Mouse (Mus musculus): ENCODE measurements around the gene Hdc.
A peak's percentile ranks its signal among the peaks of the same experiment; 100 is the strongest.
"Not testable (repeated sequence)": the region's sequence is repeated elsewhere in the genome, so short reads cannot be mapped to it uniquely, and the experiment has no call there.

Hdc gene

DNA sequence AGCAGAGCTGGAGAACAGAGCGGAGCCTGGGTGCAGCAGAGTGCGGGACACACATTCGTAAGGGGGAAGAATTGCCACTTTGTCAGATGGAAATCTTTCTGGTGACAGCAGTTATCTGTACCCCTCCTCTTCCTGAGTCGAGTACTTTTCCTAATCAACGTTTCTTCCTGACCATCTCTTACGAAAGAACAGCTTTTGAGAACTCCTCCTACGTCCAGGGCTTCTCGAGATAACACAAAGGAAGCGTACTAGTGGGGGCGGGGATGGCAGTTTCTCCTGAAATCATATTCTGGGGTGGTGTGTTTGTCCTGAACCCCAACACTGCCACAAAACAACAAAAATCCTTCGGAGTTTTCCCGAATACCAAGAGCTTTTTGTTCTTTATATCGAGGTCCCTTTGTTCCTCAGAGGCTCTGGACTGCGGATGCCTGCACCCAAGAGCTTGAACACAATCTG, at the start of gene Hdc:
Gene Hdc, minus strand, starts transcription at position 51 of the 456 bp plus-strand sequence.
- no peak for DNase-seq

DNA sequence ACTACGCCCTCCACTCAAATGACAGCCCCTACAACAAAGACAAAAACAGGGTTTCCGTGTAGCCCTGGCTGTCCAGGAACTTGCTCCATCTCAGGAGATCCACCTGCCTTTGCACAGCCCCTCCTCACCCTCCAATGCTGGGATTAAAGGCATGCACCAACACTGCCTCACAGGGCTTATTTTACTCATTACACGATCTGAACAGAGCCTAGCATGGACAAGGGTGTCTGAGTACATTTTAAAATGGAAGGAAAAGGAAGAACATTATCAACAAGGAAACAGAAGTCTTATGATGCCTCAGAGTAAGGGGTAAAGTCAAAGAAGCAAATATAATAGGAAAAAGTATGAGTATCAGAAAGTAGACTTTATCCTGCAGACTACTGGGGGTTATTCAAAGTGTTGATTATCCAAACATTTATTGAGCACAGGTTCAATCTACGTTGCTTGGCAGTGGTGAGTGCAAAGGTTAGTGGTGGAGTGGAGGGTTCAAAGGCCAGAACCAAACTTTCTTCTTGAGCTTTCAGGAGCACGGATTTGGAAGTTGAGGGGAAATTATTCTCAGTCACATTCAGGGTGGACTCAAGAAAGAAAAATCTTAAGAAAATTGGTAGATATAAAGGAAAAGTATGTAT, 49.6 kb upstream of the Hdc start:
- no peak for DNase-seq

DNA sequence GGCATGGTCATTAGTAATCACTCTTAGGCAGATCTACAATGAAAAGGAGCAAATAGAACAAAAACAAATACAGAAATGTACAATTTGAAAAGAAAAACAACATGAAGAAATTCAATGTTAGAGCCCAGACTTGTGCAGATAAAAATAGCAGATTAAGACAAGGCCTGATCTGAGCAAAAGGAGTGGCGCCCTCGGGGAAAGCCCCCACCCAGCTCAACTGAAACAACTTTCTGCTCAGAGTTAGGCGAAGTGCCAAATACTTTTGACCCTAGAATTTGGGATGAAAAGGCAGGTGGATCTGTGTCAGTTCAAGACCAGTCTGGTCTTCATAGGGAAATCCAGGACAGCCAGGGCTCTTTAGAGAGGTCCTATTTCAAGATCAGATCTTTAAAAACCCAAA, 46.9 kb upstream of the Hdc start:
- DNase-seq, result no peak

DNA sequence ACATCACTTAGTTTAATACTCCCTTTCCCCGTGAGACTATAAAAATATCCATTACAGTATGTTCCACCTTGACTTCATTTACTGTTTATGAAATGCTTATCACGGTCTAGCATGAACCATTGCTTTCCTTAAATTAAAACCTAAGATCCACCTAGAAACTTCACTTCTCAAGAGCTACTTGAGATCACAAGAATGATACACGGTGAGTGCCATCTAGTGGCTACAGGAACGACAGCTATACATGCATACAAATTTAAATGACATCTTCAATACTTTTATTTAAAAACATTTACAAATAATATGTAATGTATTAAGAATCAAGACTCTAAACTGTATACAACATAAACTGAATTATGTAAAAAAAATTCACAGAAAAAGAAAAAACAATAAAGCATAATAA, 44.4 kb upstream of the Hdc start:
- no peak for DNase-seq

DNA sequence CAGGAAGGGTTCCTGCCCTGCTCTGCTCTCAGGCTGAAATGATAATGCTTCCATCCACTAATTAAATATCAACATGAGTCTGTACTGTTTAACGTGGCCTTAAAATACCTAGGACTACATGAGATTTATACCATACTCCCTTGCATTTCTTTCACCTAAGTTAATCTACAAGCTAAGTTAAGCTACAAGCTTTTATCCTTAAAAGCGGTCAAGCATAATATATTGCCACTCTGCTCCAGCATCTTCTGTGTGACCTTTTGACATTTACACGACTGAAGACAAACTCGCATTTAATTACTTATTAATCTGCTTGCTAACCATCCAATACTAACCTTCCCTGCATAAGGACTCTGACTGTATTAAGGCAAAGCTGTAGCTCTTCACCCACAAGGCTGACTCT, 33.8 kb upstream of the Hdc start:
- DNase-seq, result no peak

DNA sequence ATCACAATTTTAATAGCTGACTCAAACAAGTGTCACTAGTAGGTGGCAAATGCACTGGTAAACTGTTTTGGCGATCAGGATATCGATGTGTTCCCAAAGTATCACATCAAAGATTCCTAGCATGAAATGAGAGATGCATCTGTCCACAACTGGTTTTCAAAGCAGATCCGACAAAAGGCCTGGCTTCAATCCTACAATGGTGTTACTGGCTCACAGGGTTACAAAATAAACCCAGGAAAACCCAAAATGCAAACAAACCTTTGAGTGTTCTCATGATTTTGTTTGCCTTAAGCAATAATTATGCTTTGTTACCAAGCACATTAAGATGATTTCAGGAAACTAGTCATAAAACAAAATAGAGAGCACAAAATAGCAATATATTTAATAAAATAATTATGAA, 28.7 kb upstream of the Hdc start:
- DNase-seq, result no peak

DNA sequence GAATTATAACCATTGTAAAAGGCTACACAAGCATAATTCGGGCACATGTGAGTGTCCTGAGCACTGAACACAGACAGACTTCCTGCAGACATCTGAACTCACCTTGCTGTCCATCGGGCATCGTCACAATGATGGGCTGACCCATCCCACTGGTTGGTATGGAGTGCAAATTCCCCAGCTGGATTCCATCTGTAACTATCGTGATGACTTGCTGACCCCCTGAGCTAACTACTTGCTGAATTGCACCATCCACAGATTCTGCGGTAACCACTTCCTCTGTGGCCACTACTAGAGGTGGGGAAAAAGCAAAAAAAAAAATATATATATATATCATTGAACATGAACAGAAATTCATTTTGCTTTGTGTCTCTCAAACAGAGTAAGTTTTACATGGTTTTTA, 27.4 kb upstream of the Hdc start:
- DNase-seq, result no peak

DNA sequence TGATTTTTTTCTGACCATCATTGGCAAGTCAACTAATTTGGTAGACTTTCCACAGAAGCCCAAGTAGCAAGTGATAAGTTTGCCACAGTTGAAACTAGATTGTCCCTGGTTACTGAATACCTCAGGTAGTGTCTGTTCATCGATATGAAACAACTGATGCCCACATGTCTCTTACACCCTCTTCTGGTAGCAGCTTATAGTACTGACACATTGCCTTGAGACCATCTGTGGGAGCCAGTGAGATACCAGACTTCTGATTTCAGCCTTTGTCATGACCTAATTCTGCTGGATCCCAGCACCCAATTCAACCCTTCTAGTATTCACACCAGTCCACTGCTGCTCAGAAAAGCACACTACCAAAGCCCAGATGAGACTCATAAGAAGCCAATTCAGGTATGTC, 25.7 kb upstream of the Hdc start:
- DNase-seq, result no peak

DNA sequence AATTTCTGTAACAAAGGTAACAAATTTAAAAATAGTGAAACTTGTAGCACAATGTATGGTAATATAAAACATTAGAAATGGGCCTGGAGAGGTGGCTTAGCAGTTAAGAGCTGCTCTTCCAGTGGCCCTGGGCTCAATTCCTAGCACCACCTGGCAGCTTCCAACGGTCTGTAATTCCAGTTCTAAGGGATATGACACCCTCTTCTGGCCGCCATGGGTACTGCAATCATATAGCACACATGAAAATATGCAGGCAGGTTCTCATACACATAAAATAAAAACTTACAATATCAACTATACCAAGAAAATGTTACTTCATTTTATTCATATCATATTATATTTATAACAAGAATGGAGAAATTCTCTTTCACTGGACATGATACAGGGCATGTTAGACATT, 21.2 kb upstream of the Hdc start:
- DNase-seq, result no peak

DNA sequence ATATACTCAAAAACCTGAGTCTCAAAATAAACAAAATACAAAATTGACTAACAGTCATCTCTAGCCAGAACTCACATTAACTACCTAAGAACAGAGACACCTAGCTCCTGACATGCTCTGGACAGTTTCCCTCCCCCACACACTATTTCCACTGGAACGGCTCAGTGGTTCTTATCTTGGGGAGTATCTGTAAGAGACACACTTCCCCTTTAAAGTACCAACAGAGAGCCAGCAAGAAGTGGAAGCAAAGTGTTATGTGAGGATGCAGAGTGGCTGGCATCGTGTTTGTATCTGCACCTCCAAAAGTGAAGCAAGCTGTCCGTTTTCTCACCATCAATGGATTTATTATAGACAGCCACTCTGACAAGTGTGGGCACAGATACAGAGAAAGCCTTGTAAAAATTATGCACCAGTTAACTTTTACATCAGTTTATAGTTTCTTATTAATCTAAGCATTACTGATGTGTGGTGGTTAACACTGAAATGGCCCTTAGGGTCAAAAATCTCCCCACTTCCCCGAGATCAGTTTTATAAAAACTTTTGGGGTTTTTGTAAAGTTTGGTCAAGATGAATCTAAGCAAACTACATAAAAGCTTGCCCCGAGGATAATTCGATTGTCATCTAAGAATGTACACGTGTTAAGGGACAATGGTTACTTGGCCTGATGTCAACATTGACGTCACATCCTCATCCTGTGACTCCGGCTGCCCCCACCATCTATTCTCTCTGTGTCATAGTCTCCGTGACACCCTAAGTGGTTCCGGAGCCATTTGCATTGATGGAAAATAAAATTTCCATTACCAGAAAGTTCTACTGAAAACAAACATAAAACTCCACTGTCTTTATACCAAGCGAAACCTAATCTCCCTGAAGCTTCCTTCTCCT, 17.1 kb upstream of the Hdc start:
- DNase-seq, result no peak

DNA sequence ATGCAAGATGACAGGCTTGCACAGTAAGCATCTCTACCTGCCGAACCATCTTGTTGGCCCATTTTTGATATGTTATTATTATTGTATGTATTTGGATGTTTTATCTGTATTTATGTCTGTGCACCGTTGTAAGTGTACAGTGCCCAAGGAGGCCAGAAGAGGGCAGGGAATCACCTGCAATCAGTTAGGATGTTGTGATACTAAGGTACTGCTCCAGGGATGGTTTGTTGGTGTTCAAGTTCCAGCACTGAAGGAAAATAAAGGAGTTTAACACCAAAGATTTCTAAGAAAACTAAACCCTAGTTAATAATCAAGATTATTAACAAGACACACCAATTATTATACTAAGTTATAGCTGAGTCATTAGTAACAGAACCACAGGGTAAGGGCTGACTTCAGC, 14.1 kb upstream of the Hdc start:
- DNase-seq, result no peak

DNA sequence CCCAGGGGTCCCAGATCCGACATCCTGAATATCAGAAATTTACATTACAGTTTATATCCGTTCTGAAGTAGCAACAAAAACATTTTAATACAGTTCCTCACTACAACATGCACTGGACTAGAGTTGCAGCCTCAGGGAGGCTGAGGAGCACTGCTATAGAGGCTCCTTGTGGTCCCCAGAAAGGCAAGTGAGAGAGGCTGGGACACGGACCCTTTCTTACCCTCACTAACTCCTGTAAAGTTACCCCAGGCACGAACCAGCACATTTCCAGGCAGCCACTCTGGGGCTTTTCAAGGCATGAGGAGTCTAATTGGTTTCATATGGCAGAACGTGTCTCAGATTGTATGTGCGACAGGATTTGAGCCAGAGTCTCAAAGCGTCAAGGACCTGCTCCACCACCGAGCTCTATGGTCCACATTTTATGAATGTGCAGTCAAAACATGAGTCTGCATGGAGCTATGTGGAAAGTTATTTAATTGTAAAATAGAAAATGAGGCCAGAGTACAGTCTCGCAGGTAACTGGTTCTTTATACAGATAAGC, 9.4 kb upstream of the Hdc start:
- DNase-seq, result no peak

DNA sequence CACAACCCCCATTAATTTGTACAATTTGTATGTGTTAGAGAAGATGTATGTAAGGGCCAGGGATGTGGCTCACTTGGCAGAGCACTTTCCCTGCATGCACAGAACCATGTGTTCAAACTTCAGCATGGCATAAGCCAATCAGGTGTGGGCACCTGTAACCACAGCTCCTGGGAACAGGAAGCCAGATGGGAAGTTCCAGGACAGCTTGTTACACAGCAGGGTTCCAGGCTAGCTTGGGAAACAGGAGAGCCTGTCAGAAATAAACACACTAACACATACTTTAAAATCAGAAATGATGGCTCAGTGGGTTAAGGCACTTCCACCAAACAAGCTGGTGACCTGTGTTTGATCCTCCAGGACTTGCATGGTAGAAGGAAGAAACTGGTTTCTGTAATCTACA, 4.0 kb upstream of the Hdc start:
- peak; percentile 89 for DNase-seq

DNA sequence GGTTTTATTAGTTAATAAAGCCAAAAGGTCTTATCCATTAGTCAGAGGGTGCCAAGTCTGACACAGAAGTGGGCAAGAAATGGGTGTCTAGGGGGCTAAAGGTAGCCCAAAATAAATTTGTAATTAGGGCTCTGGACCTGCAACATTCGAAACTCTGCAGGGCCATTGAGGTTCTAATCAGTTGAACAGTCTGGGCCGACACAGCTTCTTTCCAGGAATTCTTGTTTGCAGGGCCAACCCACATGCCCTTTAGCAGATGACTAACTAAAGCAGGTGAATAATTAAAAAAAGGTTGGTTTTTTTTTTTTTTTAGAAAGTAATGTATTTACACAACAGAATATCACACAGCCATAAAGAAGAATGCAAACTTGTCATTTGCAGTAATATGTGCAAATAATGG, 3.4 kb upstream of the Hdc start:
- no peak for DNase-seq

DNA sequence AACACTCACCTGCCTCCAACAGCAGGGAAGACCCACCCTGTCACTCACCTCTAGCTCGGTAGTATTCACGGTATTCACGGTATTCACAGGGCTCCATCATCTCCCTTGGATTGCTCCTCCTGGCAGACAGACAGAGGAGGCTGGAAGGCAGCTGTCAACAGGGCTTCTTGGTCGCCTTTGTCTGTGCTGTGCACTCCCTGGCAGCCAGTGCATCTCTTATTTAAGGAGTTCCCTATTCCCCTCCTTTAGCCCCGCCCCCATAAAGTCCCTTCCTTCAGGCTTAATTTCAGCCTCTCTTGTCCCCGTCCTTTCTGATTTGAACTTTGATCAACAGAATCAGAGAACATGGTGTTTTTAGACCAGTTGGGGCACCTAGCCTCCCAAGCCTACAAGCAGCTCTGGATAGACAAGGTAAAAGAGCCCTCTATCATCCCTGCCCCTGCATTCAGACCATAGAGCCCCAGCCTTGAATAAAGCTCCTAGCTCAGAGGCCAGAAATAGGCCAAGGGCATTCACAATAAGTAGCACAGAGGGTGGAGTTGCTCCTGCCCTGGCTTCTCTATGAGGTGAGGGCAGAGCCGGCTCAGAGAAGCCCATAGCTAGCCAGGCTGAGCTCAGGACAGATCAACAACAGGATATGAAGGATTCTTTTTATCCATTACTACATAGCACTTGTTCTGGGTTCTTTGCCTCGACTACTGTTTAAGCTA, 474 bp downstream of the Hdc start:
- no peak for DNase-seq

DNA sequence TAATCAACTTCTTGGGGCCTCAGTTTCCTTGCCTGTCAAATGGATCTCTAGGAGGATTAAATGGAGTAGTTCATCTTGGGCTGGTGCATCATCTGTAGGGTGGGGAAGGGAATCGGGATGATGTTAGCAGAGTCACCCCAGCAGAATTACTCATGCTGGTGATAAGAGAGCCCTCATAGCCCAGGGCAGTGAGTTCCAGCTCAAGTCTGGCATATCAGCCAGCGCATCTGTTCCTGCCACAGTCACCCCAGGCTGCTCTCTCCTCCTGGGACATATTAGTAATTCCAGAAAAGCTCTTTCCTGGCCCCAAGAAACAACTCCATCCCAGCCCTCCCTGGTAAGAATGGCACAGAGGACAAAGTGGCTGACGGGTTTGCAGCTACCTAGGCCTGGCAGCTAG, 3.7 kb downstream of the Hdc start:
- DNase-seq, result no peak

DNA sequence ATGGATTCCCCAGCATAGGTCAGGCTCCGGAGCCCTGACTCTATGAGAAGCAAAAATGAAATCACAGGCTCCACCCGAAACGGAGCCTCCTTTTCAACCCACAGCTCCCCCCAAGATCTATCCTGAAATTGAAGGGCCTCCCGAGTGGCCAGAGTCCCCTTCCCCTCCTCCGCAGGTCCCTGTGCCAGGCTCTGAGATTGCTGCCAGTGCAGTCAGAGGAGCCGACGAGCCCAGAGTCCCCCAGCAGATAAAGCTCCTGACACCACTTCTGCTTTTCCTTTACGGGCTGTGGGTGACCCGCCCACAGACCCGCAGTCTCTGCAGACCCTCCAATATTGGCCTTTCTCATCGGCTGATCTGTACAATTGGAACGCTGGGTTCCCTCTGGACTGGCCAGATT, 9.5 kb downstream of the Hdc start:
- DNase-seq, result not testable (repeated sequence)

DNA sequence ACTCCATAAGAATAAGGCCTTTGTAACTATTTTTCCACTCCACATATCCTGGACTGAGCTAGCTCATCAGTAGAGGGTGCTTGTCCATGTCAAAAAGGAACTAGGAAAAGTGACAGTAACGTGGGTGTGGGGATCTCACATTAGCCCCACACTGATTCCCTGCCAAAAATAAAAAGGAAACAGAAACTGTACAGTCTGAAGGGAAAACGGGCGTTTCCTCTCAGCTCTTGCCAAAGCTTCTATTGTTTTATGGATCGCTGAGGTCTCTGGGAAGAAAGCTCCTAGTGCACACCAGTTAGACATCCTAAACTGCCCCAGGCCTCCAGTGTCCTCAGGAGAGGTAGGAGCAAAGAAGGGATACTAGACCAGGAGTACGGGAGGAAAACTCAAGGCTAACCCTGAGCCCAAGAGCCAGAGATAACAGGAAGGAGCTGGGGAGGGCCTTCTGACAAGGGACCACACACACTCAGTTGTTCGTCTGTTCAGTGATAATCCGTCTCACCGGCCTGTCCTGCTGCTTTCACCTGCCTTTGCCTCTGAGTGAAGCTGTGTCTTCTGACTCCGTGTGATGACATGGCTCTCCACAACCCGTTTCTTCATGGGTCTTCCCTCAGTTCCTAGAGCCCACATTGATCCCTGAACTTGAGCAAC, 11.4 kb downstream of the Hdc start:
- no peak for DNase-seq

DNA sequence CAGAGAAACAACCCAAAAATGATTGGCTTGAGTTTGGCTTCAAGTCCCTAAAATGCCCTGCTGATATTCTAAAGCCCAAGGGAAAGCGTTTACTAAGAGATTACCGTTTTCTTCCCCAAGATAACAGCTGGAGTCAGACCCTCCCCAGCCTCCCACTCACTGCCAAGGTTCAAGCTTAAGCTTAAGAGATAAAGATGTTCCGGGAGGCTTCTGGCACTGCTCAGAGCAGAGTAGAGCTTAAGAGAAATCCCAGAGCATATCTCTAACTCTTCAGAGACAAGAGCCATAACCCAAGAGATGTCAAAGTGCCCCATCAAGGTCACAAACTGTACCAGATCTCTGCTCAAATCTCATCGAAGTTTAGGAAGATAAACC, 12.4 kb downstream of the Hdc start:
- DNase-seq, result no peak

DNA sequence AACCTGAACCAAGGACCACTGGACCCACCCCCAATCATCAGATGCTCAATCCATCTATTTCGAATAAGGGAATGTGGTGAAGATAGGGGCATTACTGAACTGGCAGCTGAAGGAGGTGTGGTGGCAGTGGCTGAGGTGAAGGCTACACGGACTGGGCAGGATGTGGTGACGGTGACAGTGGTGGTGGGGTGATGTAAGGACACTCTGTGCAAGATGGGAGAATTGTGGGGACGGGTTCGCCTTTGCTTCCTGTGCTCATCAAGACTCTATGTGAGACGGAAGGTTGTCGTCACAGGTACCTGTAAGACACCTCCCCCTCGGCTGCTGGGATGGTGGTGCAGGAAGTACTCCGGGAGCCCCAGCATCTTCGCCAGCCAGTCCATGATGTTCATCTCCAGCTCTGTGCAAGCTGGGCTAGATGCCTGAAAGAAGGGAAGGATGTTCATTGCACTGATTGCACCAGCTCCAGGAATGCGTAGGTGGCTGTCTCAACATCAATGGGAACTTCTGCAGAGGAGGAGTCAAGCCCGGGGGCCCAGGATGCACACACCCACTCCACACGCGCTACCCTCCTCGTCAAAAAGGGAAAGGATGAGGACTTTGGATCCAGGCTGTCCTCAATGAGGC, 12.9 kb downstream of the Hdc start:
- no peak for DNase-seq

DNA sequence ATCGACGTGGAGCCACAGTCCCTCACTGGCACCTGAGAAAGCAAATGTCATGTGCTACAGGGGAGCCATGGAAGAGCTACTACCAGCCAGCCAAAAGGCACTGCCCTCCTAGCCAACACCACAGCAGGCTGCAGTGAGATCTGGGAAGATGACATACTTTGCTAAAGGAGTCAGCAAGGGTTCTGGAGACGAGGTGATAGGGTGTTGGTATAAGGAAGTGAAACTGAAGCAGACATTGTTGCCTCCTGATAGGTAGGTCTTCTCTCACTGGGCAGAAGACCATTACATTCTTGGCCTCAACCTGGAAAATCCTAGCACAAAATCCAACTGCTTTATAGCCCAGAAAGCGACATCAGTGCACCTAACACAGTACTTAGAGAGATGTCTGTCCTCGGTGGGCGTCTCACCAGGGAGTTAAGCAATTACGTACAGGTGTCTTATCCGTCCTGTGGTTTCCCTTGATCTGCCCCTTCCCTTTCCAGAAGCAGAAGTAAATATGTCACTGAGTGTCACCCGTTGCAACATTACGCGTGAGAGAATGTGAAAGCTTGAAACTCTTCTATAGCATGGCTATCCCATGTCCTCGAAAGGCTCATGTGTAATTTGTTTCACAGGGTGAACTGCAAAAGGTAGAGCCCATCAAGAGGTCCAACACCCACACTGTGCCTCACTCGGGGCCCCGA, 17.0 kb downstream of the Hdc start:
- no peak for DNase-seq

DNA sequence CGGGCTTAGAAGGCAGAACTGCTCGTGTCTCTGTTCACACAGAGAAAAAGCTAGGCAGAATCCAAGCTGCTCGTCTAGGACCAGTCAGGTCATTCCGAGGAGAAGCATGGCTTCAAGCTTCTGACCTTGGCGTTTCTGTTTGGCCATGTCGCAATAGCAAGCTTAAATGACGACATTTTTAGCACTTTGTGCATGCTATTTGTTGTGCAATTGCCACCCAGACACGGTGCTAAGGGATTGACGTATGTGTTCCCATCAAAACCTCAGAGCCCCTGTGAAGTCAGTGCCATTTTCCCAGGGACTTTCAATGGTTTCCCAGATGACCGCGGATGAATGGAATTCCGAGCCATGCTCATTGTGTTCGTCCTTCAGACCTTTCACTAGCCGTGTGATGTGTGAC, 18.6 kb downstream of the Hdc start:
- DNase-seq, result no peak
